Mouse (Mus musculus) liver, postnatal 0 days (tissue): ENCODE results near the gene Abhd4.

ENCODE experiments used
- CTCF ChIP-seq: sonication (generic); IDR thresholded peaks from 2 replicates; pipeline ENCODE4 v1.5.1; 2016; ENCODE audit warnings: antibody characterized with exemption, low read depth
- EP300 ChIP-seq: IDR thresholded peaks from 2 replicates; pipeline ENCODE4 v1.6.1; 2016; ENCODE audit warnings: antibody characterized with exemption, low read depth, mild to moderate bottlenecking

DNA sequence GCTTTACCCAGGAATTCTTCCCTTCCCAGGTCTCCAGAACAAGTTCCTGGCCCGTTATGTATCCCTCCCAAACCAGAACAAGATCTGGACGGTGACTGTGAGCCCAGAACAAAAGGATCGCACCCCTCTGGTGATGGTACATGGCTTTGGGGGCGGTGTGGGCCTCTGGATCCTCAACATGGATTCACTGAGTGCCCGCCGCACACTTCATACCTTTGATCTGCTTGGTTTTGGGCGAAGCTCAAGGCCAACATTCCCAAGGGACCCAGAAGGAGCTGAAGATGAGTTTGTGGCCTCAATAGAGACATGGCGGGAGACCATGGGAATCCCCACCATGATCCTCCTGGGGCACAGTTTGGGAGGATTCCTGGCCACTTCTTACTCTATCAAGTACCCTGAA, 8.6 kb downstream of the Abhd4 start:
- TF ChIP-seq CTCF, result no peak
- no peak for TF ChIP-seq EP300
